Mouse (Mus musculus): ENCODE measurements at regions not wholly inside any gene's neighbourhood (a gene's known extent, or its start where the extent isn't known, plus 50 kb on each side); places are given as distances from the start of the nearest gene placed in this dataset.

GRCm38 (mm10) chr15:88288696-88289095 lies 311.4 kb upstream of the Zdhhc25 start:
- DNase-seq (ENCODE audit: low spot score): no peak
- Histone ChIP-seq H3K9me3 (ENCODE audit: control insufficient read depth, low read length) (no peaks in the 10 kb centered on the region), H3K4me2 (ENCODE audit: low read depth) (no peak overlapping the region), H3K4me1 (ENCODE audit: control insufficient read depth, insufficient read depth, low read length) (no peaks in the 10 kb centered on the region), H3K4me3 (ENCODE audit: low read depth, low read length) (no peak overlapping the region), H3K36me3 (ENCODE audit: control insufficient read depth, insufficient read depth, low read length) (no peaks in the 10 kb centered on the region), H3K27me3 (ENCODE audit: control insufficient read depth, insufficient read depth, low read length) (no peaks in the 10 kb centered on the region), H3K9ac (ENCODE audit: low read length) (no peak overlapping the region), H3K27ac (ENCODE audit: low read depth, low read length) (no peak overlapping the region)
- WGBS: 62% methylated on average over 3 of the region's 3 CpGs
- no peak for ATAC-seq (ENCODE audit: insufficient read depth, low FRiP score, low TSS enrichment)

GRCm38 (mm10) chr15:88290740-88291363 lies 309.2 kb upstream of the Zdhhc25 start:
- 24% methylated on average over 20 of the region's 20 CpGs for WGBS
- H3K27ac ChIP-seq (ENCODE audit: low read depth, low read length): no peak overlapping the region
- no peaks in the 10 kb centered on the region for H3K27me3 ChIP-seq (ENCODE audit: control insufficient read depth, insufficient read depth, low read length)
- H3K9me3 ChIP-seq (ENCODE audit: control insufficient read depth, low read length): no peaks in the 10 kb centered on the region
- no peak overlapping the region for H3K4me3 ChIP-seq (ENCODE audit: low read depth, low read length)
- no peaks in the 10 kb centered on the region for H3K4me1 ChIP-seq (ENCODE audit: control insufficient read depth, insufficient read depth, low read length)
- H3K4me2 ChIP-seq (ENCODE audit: low read depth): no peak overlapping the region
- DNase-seq (ENCODE audit: low spot score) (no peak), ATAC-seq (ENCODE audit: insufficient read depth, low FRiP score, low TSS enrichment) (no peak)
- no peaks in the 10 kb centered on the region for H3K36me3 ChIP-seq (ENCODE audit: control insufficient read depth, insufficient read depth, low read length)
- H3K9ac ChIP-seq (ENCODE audit: low read length): no peak overlapping the region

GRCm38 (mm10) chr15:88299061-88299460 lies 301.0 kb upstream of the Zdhhc25 start:
- no peaks in the 10 kb centered on the region for H3K36me3 ChIP-seq (ENCODE audit: control insufficient read depth, insufficient read depth, low read length)
- no peak overlapping the region for H3K9ac ChIP-seq (ENCODE audit: low read length)
- DNase-seq (ENCODE audit: low spot score) (no peak), ATAC-seq (ENCODE audit: insufficient read depth, low FRiP score, low TSS enrichment) (no peak)
- no peak overlapping the region for H3K4me2 ChIP-seq (ENCODE audit: low read depth)
- H3K4me1 ChIP-seq (ENCODE audit: control insufficient read depth, insufficient read depth, low read length): no peaks in the 10 kb centered on the region
- H3K27ac ChIP-seq (ENCODE audit: low read depth, low read length): no peak overlapping the region
- no peaks in the 10 kb centered on the region for H3K9me3 ChIP-seq (ENCODE audit: control insufficient read depth, low read length)
- WGBS: 70% methylated on average over 6 of the region's 6 CpGs
- no peaks in the 10 kb centered on the region for H3K27me3 ChIP-seq (ENCODE audit: control insufficient read depth, insufficient read depth, low read length)
- no peak overlapping the region for H3K4me3 ChIP-seq (ENCODE audit: low read depth, low read length)

DNA sequence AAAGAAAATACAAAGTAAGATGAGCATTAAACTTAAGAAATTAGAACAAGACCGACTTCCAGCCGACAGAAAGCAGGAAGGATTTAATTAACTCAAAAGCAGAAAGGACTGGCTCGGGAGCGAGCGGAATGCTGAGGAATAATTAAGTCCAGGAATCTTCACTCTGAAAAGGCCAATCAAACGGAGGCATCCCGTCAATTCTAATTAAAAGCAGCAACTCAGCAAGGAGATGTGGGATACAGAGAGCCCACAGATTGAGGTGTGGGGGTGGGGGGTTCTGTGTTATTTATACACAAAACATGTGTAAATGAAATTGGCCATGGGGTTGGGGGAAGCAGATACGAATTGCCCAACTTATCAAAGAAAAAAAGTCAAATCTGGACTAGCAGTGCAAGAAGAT lies 288.9 kb upstream of the Zdhhc25 start:
- WGBS: 78% methylated on average over 8 of the region's 8 CpGs
- H3K4me2 ChIP-seq (ENCODE audit: low read depth): no peak overlapping the region
- DNase-seq (ENCODE audit: low spot score): no peak
- no peaks in the 10 kb centered on the region for H3K36me3 ChIP-seq (ENCODE audit: control insufficient read depth, insufficient read depth, low read length)
- H3K9ac ChIP-seq (ENCODE audit: low read length): no peak overlapping the region
- no peaks in the 10 kb centered on the region for H3K4me1 ChIP-seq (ENCODE audit: control insufficient read depth, insufficient read depth, low read length)
- H3K4me3 ChIP-seq (ENCODE audit: low read depth, low read length): no peak overlapping the region
- no peak overlapping the region for H3K27ac ChIP-seq (ENCODE audit: low read depth, low read length)
- ATAC-seq (ENCODE audit: insufficient read depth, low FRiP score, low TSS enrichment): no peak
- no peaks in the 10 kb centered on the region for H3K27me3 ChIP-seq (ENCODE audit: control insufficient read depth, insufficient read depth, low read length)
- no peaks in the 10 kb centered on the region for H3K9me3 ChIP-seq (ENCODE audit: control insufficient read depth, low read length)

DNA sequence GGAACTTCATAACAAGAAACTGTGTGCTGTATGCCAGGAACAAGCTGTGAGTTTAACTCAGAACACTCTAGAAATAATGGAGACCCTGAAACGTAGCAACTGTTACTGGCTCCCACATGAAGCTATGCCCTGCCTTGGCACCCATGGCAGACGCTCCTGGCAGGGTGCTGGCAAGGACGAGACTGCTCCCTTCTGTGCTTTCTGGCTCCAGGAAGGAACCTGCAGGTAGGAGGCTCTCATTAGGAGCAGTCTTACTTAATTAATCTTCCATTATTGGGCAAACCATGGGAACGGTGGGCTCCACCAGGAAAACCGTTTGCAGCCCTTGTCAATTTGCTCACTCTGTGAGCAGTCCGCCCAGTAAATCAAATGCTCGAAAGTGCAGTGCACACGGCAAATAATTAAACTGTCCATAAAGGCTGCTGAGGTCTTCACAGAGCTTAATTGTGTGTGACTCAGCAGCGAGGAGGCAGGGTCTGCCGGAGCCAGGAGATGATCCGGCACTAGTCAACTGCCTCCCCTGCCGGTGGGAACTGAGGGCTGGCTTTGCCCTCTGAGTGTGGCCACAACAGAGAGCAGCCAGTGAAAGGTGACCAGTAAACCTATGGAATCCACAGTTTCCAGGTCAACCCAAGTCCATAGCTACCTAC lies 285.2 kb upstream of the Zdhhc25 start:
- Histone ChIP-seq H3K36me3 (ENCODE audit: control insufficient read depth, insufficient read depth, low read length) (no peaks in the 10 kb centered on the region), H3K4me2 (ENCODE audit: low read depth) (no peak overlapping the region), H3K27ac (ENCODE audit: low read depth, low read length) (no peak overlapping the region), H3K9me3 (ENCODE audit: control insufficient read depth, low read length) (no peaks in the 10 kb centered on the region), H3K27me3 (ENCODE audit: control insufficient read depth, insufficient read depth, low read length) (no peaks in the 10 kb centered on the region), H3K4me3 (ENCODE audit: low read depth, low read length) (no peak overlapping the region), H3K4me1 (ENCODE audit: control insufficient read depth, insufficient read depth, low read length) (no peaks in the 10 kb centered on the region), H3K9ac (ENCODE audit: low read length) (no peak overlapping the region)
- ATAC-seq (ENCODE audit: insufficient read depth, low FRiP score, low TSS enrichment): no peak
- 37% methylated on average over 12 of the region's 12 CpGs for WGBS
- DNase-seq (ENCODE audit: low spot score): no peak

GRCm38 (mm10) chr15:88318048-88318447 lies 282.1 kb upstream of the Zdhhc25 start:
- Histone ChIP-seq H3K4me1 (ENCODE audit: control insufficient read depth, insufficient read depth, low read length) (no peaks in the 10 kb centered on the region), H3K27ac (ENCODE audit: low read depth, low read length) (no peak overlapping the region), H3K9ac (ENCODE audit: low read length) (no peak overlapping the region), H3K36me3 (ENCODE audit: control insufficient read depth, insufficient read depth, low read length) (no peaks in the 10 kb centered on the region), H3K4me2 (ENCODE audit: low read depth) (no peak overlapping the region), H3K9me3 (ENCODE audit: control insufficient read depth, low read length) (no peaks in the 10 kb centered on the region), H3K4me3 (ENCODE audit: low read depth, low read length) (no peak overlapping the region), H3K27me3 (ENCODE audit: control insufficient read depth, insufficient read depth, low read length) (no peaks in the 10 kb centered on the region)
- 43% methylated on average over 8 of the region's 8 CpGs for WGBS
- DNase-seq (ENCODE audit: low spot score) (no peak), ATAC-seq (ENCODE audit: insufficient read depth, low FRiP score, low TSS enrichment) (no peak)

DNA sequence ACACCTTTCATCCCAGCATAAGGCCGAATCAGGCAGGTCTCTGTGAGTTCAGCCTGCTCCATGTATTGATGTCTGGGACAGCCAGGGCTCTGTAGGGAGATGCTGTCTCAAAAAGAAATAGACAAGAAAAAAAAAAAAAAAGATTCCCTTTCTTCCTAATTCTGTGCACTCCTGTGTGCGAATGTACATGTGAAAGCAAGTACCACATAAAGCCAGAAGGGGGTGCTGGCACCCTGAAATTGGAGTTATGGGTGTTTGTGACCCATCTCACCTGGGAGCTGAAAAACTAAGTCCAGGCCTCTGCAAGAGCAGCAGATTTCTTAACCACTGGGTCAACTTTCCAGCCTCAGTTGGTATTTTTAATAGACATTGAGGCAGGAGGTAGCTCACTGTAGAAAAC lies 280.6 kb upstream of the Zdhhc25 start:
- DNase-seq (ENCODE audit: low spot score) (no peak), ATAC-seq (ENCODE audit: insufficient read depth, low FRiP score, low TSS enrichment) (no peak)
- whole genome bisulfite sequencing: 80% methylated on average over 2 of the region's 2 CpGs
- no peak overlapping the region for H3K4me2 ChIP-seq (ENCODE audit: low read depth)
- no peaks in the 10 kb centered on the region for H3K4me1 ChIP-seq (ENCODE audit: control insufficient read depth, insufficient read depth, low read length)
- H3K36me3 ChIP-seq (ENCODE audit: control insufficient read depth, insufficient read depth, low read length): no peaks in the 10 kb centered on the region
- no peak overlapping the region for H3K27ac ChIP-seq (ENCODE audit: low read depth, low read length)
- H3K9ac ChIP-seq (ENCODE audit: low read length): no peak overlapping the region
- H3K9me3 ChIP-seq (ENCODE audit: control insufficient read depth, low read length): no peaks in the 10 kb centered on the region
- no peak overlapping the region for H3K4me3 ChIP-seq (ENCODE audit: low read depth, low read length)
- H3K27me3 ChIP-seq (ENCODE audit: control insufficient read depth, insufficient read depth, low read length): no peaks in the 10 kb centered on the region

DNA sequence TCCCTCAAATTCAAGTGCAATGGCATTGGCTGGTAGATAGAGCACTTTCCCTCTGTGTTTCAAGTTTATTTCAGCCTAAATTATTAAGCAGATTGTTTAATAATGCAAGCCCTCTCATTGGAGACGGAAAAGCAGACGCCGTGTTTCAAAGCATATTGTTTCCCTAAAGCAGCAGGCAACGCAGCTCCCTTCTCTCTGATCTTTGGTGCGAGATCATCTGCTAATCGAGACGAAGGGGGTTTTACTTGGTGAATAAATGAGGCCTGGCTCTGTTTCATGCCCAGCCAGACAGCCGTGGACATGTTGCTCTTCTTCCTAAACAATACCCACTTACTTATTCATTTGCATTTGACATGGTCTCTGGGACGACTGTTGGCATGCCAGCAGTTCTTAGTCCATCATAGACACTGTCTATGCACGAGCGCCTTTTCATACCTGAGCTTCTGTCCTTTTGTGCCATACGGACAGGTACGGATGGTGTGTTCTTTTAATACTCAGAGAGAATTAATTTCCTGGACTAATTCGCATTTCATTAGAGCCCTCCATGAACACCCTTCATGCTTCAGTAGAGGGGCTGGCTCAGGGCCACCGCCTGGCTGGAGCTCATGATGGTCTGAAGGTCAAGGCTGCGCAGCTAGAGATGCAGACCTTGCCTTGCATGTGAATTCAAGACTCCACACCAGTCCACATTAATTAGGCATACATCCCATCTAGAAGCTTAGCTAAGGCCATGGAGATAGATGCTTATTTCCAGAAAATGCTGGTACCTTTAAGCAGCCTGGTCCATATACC lies 276.3 kb upstream of the Zdhhc25 start:
- no peaks in the 10 kb centered on the region for H3K27me3 ChIP-seq (ENCODE audit: control insufficient read depth, insufficient read depth, low read length)
- H3K4me1 ChIP-seq (ENCODE audit: control insufficient read depth, insufficient read depth, low read length): no peaks in the 10 kb centered on the region
- 82% methylated on average over 16 of the region's 16 CpGs for WGBS
- no peak overlapping the region for H3K9ac ChIP-seq (ENCODE audit: low read length)
- H3K36me3 ChIP-seq (ENCODE audit: control insufficient read depth, insufficient read depth, low read length): no peaks in the 10 kb centered on the region
- no peak overlapping the region for H3K27ac ChIP-seq (ENCODE audit: low read depth, low read length)
- no peak for DNase-seq (ENCODE audit: low spot score)
- H3K4me3 ChIP-seq (ENCODE audit: low read depth, low read length): no peak overlapping the region
- no peaks in the 10 kb centered on the region for H3K9me3 ChIP-seq (ENCODE audit: control insufficient read depth, low read length)
- H3K4me2 ChIP-seq (ENCODE audit: low read depth): no peak overlapping the region
- ATAC-seq (ENCODE audit: insufficient read depth, low FRiP score, low TSS enrichment): no peak

DNA sequence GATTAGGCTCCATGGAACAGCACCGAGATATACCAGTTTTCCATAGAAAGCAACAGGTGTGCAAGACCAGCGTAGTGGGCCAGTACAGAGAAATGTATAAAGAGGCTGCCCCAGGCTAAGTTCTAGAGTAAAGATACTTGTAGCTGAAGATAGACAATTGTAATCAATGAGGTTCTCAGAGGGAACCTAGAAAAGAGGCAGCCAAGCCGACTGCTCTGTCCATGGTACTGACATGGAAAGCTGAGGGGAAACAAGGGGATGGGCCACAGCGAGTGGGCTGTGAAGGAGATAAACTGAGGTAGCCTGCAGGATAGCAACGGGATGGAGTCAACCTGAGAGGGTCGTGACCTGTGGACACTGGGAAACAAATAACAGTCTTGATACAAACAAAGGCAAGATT lies 275.0 kb upstream of the Zdhhc25 start:
- H3K9me3 ChIP-seq (ENCODE audit: control insufficient read depth, low read length): no peaks in the 10 kb centered on the region
- WGBS: 65% methylated on average over 6 of the region's 6 CpGs
- H3K27ac ChIP-seq (ENCODE audit: low read depth, low read length): no peak overlapping the region
- H3K9ac ChIP-seq (ENCODE audit: low read length): no peak overlapping the region
- H3K36me3 ChIP-seq (ENCODE audit: control insufficient read depth, insufficient read depth, low read length): no peaks in the 10 kb centered on the region
- H3K27me3 ChIP-seq (ENCODE audit: control insufficient read depth, insufficient read depth, low read length): no peaks in the 10 kb centered on the region
- DNase-seq (ENCODE audit: low spot score): no peak
- ATAC-seq (ENCODE audit: insufficient read depth, low FRiP score, low TSS enrichment): no peak
- no peak overlapping the region for H3K4me3 ChIP-seq (ENCODE audit: low read depth, low read length)
- H3K4me2 ChIP-seq (ENCODE audit: low read depth): no peak overlapping the region
- no peaks in the 10 kb centered on the region for H3K4me1 ChIP-seq (ENCODE audit: control insufficient read depth, insufficient read depth, low read length)

Measured in neural tube, embryonic 11.5 days (tissue).